Mouse (Mus musculus) neural tube, embryonic 14.5 days (tissue): ENCODE measurements at regions not wholly inside any gene's neighbourhood (a gene's known extent, or its start where the extent isn't known, plus 50 kb on each side); places are given as distances from the start of the nearest gene placed in this dataset.
"Not testable (repeated sequence)": the region's sequence is repeated elsewhere in the genome, so short reads cannot be mapped to it uniquely, and the experiment has no call there.

Experiments used
- ATAC-seq: fragments of 200-750 bp; cut with Nextera tagmentation; 2 replicates; pipeline ENCODE4 v1.8.0; 2017; ENCODE audit warnings: low read depth, mild to moderate bottlenecking, moderate TSS enrichment, moderate library complexity
- H3K27ac ChIP-seq: fragments of 300-500 bp; sonication (generic); 2 replicates; pipeline ENCODE4 v1.5.1; 2014; ENCODE audit warnings: low read depth, mild to moderate bottlenecking, control low read depth, low read length, moderate library complexity, mixed read lengths
- H3K27me3 ChIP-seq: fragments of 300-500 bp; sonication (generic); 2 replicates; pipeline ENCODE4 v1.6.1; 2014; ENCODE audit warnings: low read length; ENCODE audit not compliant: control insufficient read depth, insufficient read depth
- H3K36me3 ChIP-seq: fragments of 300-500 bp; sonication (generic); 2 replicates; pipeline ENCODE4 v1.6.1; 2014; ENCODE audit warnings: low read length, mixed read lengths; ENCODE audit not compliant: control insufficient read depth, insufficient read depth
- H3K4me1 ChIP-seq: fragments of 300-500 bp; sonication (generic); 2 replicates; pipeline ENCODE4 v1.6.1; 2014; ENCODE audit warnings: low read length; ENCODE audit not compliant: control insufficient read depth, insufficient read depth
- H3K4me2 ChIP-seq: fragments of 300-500 bp; sonication (generic); 2 replicates; pipeline ENCODE4 v1.6.1; 2014; ENCODE audit warnings: mild to moderate bottlenecking, low read depth, low read length, control low read depth
- H3K4me3 ChIP-seq: fragments of 300-500 bp; sonication (generic); 2 replicates; pipeline ENCODE4 v1.5.1; 2014; ENCODE audit warnings: low read depth, low read length, control low read depth, mixed read lengths
- H3K9ac ChIP-seq: fragments of 300-500 bp; sonication (generic); replicated peaks from 2 replicates; pipeline ENCODE4 v1.6.1; 2014; ENCODE audit warnings: low read depth, mild to moderate bottlenecking, control low read depth, low read length, mixed read lengths
- H3K9me3 ChIP-seq: fragments of 300-500 bp; sonication (generic); 2 replicates; pipeline ENCODE4 v1.6.1; 2016; ENCODE audit warnings: low read length; ENCODE audit not compliant: control insufficient read depth
- WGBS: fragments of 180-500 bp; shearing (Covaris S2); extraction: QIAGEN DNeasy Blood & Tissue Kit; methylation state at CpG from one replicate; pipeline ENCODE4 v1.1.7; 2014; 5-methylcytosine and 5-hydroxymethylcytosine counted together

DNA sequence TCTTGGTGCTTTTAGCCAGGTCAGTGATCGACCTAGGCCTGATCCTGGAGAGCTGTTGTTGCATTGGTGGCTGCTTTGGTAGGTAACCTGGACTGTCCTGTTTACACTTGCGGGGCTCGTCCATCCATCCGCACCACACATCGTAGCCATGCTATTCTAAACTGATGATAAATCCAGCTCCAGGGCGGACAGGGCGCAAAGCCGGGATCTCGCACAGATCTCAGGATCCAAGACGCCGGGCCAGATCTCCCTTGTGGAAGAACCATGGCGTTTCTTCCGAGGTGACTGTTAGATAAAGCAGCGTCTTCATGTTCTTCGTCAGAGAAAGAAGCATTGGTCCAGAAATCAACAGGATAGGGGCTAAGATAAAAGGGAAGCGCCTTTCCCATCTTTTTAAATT lies 115.6 kb downstream of the Sec16b start:
- 96% methylated on average over 16 of the region's 16 CpGs for WGBS
- not testable (repeated sequence) for H3K27me3 ChIP-seq, H3K4me2 ChIP-seq, H3K9ac ChIP-seq, H3K4me3 ChIP-seq, ATAC-seq, H3K27ac ChIP-seq, H3K36me3 ChIP-seq, H3K9me3 ChIP-seq, H3K4me1 ChIP-seq

DNA sequence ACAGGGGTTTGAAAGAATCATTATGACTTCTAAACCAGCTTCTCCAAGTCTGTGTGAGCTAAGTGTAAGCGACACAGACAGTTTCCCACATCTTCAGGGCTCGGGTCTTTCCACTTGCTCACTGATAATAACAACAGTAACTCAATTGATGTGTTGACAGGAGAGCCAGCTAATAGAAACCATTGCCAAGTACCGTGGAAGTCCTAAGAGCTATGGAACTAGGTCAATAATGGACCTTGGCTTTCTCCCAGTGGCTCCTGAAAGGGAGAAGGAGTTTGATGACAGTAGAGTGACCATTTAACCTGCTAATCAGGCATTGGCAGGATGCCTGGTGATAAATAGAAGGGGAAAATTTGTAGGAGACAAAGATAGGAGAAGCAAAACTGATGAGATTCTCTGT lies 126.1 kb downstream of the Sec16b start:
- Histone ChIP-seq H3K4me1 (no peaks in the 10 kb centered on the region), H3K4me3 (no peak overlapping the region), H3K27ac (no peak overlapping the region), H3K36me3 (no peaks in the 10 kb centered on the region), H3K27me3 (no peaks in the 10 kb centered on the region), H3K4me2 (no peak overlapping the region), H3K9ac (no peak overlapping the region), H3K9me3 (no peaks in the 10 kb centered on the region)
- WGBS, result 73% methylated on average over 3 of the region's 3 CpGs
- no peak for ATAC-seq

DNA sequence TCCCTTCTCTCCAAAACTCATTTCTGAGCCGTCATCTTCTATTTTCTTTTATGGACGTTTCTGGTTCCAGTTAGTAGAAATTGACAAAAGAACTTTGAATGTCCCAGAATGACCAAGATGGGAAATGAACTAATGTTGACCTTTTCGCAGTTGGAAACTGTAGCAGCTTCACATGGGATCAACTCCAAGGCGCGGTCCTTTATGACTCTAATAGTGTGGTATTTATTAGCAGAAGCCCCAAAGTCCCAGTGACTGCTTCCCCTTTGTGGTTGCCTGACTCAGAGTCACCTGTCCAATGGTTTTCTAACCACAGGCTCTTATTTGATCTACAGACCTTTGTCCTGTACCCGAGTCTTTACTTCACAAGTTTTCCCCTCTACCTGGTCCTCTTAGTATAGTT lies 126.9 kb downstream of the Sec16b start:
- Histone ChIP-seq H3K9me3 (no peaks in the 10 kb centered on the region), H3K4me1 (no peaks in the 10 kb centered on the region), H3K27ac (no peak overlapping the region), H3K27me3 (no peaks in the 10 kb centered on the region), H3K9ac (no peak overlapping the region), H3K36me3 (no peaks in the 10 kb centered on the region), H3K4me2 (no peak overlapping the region), H3K4me3 (no peak overlapping the region)
- WGBS, result 86% methylated on average over 6 of the region's 6 CpGs
- no peak for ATAC-seq

DNA sequence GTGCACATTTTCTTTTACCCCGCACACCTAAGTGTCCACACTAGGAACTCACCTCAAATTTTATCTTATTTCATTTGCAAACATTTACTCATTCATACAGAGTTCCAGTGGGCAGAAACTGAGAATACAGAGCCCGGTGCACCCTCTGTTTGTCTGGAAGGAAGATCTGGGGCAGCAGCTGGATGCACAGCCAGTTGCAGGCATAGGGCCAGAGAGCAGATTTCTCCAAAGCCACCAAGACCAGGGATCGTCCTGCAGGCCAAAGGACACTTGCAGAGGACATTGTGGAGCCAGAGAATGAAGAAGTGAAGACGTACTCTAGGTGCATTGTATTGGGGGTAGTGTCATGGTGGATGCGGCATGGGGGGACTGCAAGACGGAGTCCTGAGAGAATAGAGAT lies 129.2 kb downstream of the Sec16b start:
- H3K4me1 ChIP-seq, result no peaks in the 10 kb centered on the region
- no peaks in the 10 kb centered on the region for H3K27me3 ChIP-seq
- no peaks in the 10 kb centered on the region for H3K36me3 ChIP-seq
- no peak overlapping the region for H3K4me3 ChIP-seq
- no peak overlapping the region for H3K4me2 ChIP-seq
- H3K9me3 ChIP-seq, result no peaks in the 10 kb centered on the region
- 90% methylated on average over 6 of the region's 6 CpGs for WGBS
- no peak overlapping the region for H3K27ac ChIP-seq
- H3K9ac ChIP-seq, result no peak overlapping the region
- no peak for ATAC-seq

- H3K9ac ChIP-seq, result no peak overlapping the region
- no peaks in the 10 kb centered on the region for H3K4me1 ChIP-seq
- WGBS, result 93% methylated on average over 6 of the region's 6 CpGs
- H3K36me3 ChIP-seq, result no peaks in the 10 kb centered on the region
- no peak overlapping the region for H3K4me2 ChIP-seq
- no peak for ATAC-seq
- no peaks in the 10 kb centered on the region for H3K9me3 ChIP-seq
- no peak overlapping the region for H3K4me3 ChIP-seq
- H3K27me3 ChIP-seq, result no peaks in the 10 kb centered on the region
- no peak overlapping the region for H3K27ac ChIP-seq
Measured at GRCm38 (mm10) chr1:157643524-157643923, 137.0 kb downstream of the Sec16b start.

- Histone ChIP-seq H3K4me2 (no peak overlapping the region), H3K36me3 (no peaks in the 10 kb centered on the region), H3K9ac (no peak overlapping the region), H3K9me3 (no peaks in the 10 kb centered on the region), H3K4me1 (no peaks in the 10 kb centered on the region), H3K27me3 (no peaks in the 10 kb centered on the region), H3K4me3 (no peak overlapping the region), H3K27ac (no peak overlapping the region)
- WGBS, result 64% methylated on average over 8 of the region's 8 CpGs
- no peak for ATAC-seq
Measured at GRCm38 (mm10) chr1:157645682-157646421, 139.3 kb downstream of the Sec16b start.

DNA sequence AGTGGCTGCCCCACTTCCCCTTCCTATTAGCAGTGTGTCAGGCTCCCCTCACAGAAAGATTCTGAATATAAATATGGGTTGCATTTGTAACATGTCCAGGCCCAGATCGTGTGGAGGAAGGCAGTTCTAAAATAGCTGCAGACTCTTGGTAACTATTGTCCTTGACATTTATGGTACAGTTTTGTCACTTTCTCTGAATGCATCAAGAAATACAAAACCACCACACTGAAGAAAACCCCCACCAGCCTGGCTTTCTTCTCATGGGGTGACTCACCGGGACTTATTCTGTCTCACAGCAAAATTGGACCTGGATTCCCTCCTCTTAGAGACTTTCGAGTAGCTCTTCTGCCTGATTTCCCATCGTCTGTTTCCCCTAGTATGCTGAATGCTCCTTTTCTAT lies 148.9 kb downstream of the Sec16b start:
- Histone ChIP-seq H3K27ac (no peak overlapping the region), H3K27me3 (no peaks in the 10 kb centered on the region), H3K4me1 (no peaks in the 10 kb centered on the region), H3K9ac (no peak overlapping the region), H3K4me3 (no peak overlapping the region), H3K9me3 (no peaks in the 10 kb centered on the region), H3K4me2 (no peak overlapping the region), H3K36me3 (no peaks in the 10 kb centered on the region)
- 60% methylated on average over 4 of the region's 4 CpGs for WGBS
- no peak for ATAC-seq

- Histone ChIP-seq H3K9me3 (no peaks in the 10 kb centered on the region), H3K9ac (no peak overlapping the region), H3K27me3 (no peaks in the 10 kb centered on the region), H3K36me3 (no peaks in the 10 kb centered on the region), H3K27ac (no peak overlapping the region), H3K4me2 (no peak overlapping the region), H3K4me1 (no peaks in the 10 kb centered on the region), H3K4me3 (no peak overlapping the region)
- no peak for ATAC-seq
- WGBS, result 89% methylated on average over 6 of the region's 6 CpGs
Measured at GRCm38 (mm10) chr1:157669626-157670025, 163.1 kb downstream of the Sec16b start.

DNA sequence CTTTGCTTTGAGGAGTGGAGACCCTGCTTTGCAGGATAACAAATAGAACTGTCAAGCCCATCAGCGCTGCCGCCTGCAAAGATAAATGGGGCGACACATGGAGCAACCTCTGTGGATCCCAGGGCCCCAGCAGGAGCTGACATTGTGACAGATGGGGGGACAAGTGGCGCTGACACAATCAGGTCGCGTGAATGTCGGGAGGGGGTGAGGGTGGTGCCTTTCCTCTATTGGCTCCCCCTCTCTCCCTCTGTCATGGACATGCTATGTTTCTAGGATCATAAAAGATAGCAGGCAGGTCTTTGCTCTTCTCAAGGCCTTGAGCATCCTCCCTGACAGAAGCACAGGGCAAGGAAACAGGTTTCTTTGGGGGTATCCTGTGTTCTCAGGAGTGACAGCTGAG lies 177.8 kb downstream of the Sec16b start:
- 11% methylated on average over 7 of the region's 7 CpGs for WGBS

More for the DNA sequence above, 177.8 kb downstream of the Sec16b start:
- Histone ChIP-seq H3K9me3 (no peaks in the 10 kb centered on the region), H3K9ac (no peak overlapping the region), H3K4me3 (no peak overlapping the region), H3K36me3 (no peaks in the 10 kb centered on the region), H3K27ac (no peak overlapping the region), H3K4me1 (no peaks in the 10 kb centered on the region), H3K27me3 (no peaks in the 10 kb centered on the region), H3K4me2 (no peak overlapping the region)
- no peak for ATAC-seq
